Mouse (Mus musculus) olfactory bulb, adult 2 months (tissue): ENCODE data around the gene Olfr1340.

Source experiments
- CTCF ChIP-seq: fragments of 200-500 bp; IDR thresholded peaks from 2 replicates; pipeline ENCODE4 v1.5.1; 2012; ENCODE audit warnings: low read depth, mild to moderate bottlenecking, low read length, moderate library complexity; ENCODE audit not compliant: insufficient read depth
- POLR2A ChIP-seq: fragments of 200-500 bp; IDR thresholded peaks from 2 replicates; pipeline ENCODE4 v1.6.1; 2012; ENCODE audit warnings: mild to moderate bottlenecking, low read depth, low read length, moderate library complexity; ENCODE audit not compliant: insufficient read depth

DNA sequence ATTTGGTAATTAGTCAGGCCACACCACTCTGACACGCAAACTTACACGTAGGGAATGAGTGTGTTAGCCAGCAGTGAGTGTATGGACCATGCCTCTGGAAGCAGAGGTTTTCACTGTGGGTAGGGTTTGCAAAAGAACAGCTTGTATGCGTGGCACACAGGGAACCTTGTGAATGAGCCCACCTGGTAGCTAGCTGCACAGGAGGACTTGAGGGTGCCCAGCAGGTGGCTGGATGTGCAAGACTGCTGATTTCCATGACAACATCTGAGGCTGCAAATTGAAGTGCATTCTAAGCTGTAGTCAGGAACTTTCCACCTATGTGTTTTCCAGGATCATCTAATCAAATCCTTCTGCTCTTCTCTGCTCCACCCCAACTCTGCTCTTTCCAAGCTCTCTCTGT, 19.6 kb downstream of the Olfr1340 start:
- no peak for TF ChIP-seq CTCF
- TF ChIP-seq POLR2A: no peak
